Mouse (Mus musculus) heart, embryonic 13.5 days (tissue): ENCODE measurements at regions not wholly inside any gene's neighbourhood (a gene's known extent, or its start where the extent isn't known, plus 50 kb on each side); places are given as distances from the start of the nearest gene placed in this dataset.

ENCODE experiments used
- ATAC-seq: fragments of 200-750 bp; cut with Nextera tagmentation; 2 replicates; pipeline ENCODE4 v1.8.0; 2017; ENCODE audit warnings: moderate TSS enrichment; ENCODE audit not compliant: insufficient number of reproducible peaks, low FRiP score, low TSS enrichment; ENCODE audit errors: extremely low read depth
- H3K27ac ChIP-seq: fragments of 300-500 bp; sonication (generic); replicated peaks from 2 replicates; pipeline ENCODE4 v1.5.1; 2015; ENCODE audit warnings: moderate library complexity, mild to moderate bottlenecking, inconsistent platforms
- H3K27me3 ChIP-seq: fragments of 300-500 bp; sonication (generic); replicated peaks from 2 replicates; pipeline ENCODE4 v1.6.1; 2015; ENCODE audit warnings: mild to moderate bottlenecking, inconsistent platforms
- H3K36me3 ChIP-seq: fragments of 300-500 bp; sonication (generic); 2 replicates; pipeline ENCODE4 v1.6.1; 2015; ENCODE audit warnings: mild to moderate bottlenecking, inconsistent platforms
- H3K4me1 ChIP-seq: fragments of 300-500 bp; sonication (generic); 2 replicates; pipeline ENCODE4 v1.6.1; 2015; ENCODE audit warnings: inconsistent platforms
- H3K4me2 ChIP-seq: fragments of 300-500 bp; sonication (generic); 2 replicates; pipeline ENCODE4 v1.6.1; 2015; ENCODE audit warnings: inconsistent platforms, mild to moderate bottlenecking, moderate library complexity
- H3K4me3 ChIP-seq: fragments of 300-500 bp; sonication (generic); 2 replicates; pipeline ENCODE4 v1.5.1; 2015; ENCODE audit warnings: moderate library complexity, mild to moderate bottlenecking, inconsistent platforms
- H3K9ac ChIP-seq: fragments of 300-500 bp; sonication (generic); 2 replicates; pipeline ENCODE4 v1.6.1; 2015; ENCODE audit warnings: inconsistent platforms, mild to moderate bottlenecking, moderate library complexity
- H3K9me3 ChIP-seq: fragments of 300-500 bp; sonication (generic); 2 replicates; pipeline ENCODE4 v1.6.1; 2016; ENCODE audit warnings: inconsistent platforms
- WGBS: fragments of 180-500 bp; shearing (Covaris S2); methylation state at CpG from one replicate; pipeline ENCODE4 v1.1.7; 2015; ENCODE audit warnings: mixed read lengths; 5-methylcytosine and 5-hydroxymethylcytosine counted together

- no peaks in the 10 kb centered on the region for H3K27me3 ChIP-seq
- H3K4me1 ChIP-seq = peaks cover 12% of the 10 kb centered on the region; the same call in 1 of the 2 replicates
- H3K27ac ChIP-seq = no peak overlapping the region
- no peaks in the 10 kb centered on the region for H3K9me3 ChIP-seq
- H3K9ac ChIP-seq = no peak overlapping the region
- 65% methylated on average over 7 of the region's 7 CpGs for WGBS
- no peak overlapping the region for H3K4me3 ChIP-seq
- no peak for ATAC-seq
- no peaks in the 10 kb centered on the region for H3K36me3 ChIP-seq
- H3K4me2 ChIP-seq = no peak overlapping the region
These were observed 339.4 kb downstream of the Lmo4 start for GRCm38 (mm10) chr3:143865626-143866025.

DNA sequence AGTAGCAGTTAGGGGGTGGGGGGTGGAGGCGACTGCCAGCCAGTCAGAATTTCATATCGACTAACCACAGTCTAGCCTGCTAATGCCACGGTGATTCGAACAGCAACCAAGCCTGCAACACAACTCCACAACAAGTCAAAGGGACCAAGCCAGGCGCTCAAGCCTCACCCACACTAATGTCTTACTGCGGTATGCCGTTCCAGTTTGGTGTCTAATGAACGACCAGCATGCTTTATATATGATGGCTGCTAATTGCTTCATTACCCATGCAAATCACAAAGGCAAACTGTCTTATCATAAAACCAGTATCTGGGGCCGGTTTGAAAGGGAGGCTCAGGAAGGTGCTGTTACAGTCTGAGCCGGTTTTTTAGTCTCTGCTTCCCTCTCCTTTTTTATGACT is 340.5 kb downstream of the Lmo4 start:
- Histone ChIP-seq H3K27me3 (no peaks in the 10 kb centered on the region), H3K4me3 (no peak overlapping the region), H3K4me1 (peaks cover 14% of the 10 kb centered on the region; the same call in 1 of the 2 replicates), H3K9ac (no peak overlapping the region), H3K4me2 (0 out of 2 replicates have a peak overlapping the region, but pooled peaks have one; percentile 3), H3K9me3 (no peaks in the 10 kb centered on the region), H3K36me3 (no peaks in the 10 kb centered on the region), H3K27ac (no peak overlapping the region)
- WGBS = 65% methylated on average over 10 of the region's 10 CpGs
- ATAC-seq = no peak

GRCm38 (mm10) chr3:143862531-143862930 is 342.5 kb downstream of the Lmo4 start:
- ATAC-seq = no peak
- H3K27ac ChIP-seq = no peak overlapping the region
- 73% methylated on average over 11 of the region's 11 CpGs for WGBS
- H3K9me3 ChIP-seq = no peaks in the 10 kb centered on the region
- H3K36me3 ChIP-seq = no peaks in the 10 kb centered on the region
- no peak overlapping the region for H3K9ac ChIP-seq
- H3K4me2 ChIP-seq = no peak overlapping the region
- H3K4me3 ChIP-seq = no peak overlapping the region
- H3K4me1 ChIP-seq = peaks cover 14% of the 10 kb centered on the region; the same call in 1 of the 2 replicates
- H3K27me3 ChIP-seq = no peaks in the 10 kb centered on the region

- H3K27ac ChIP-seq = no peak overlapping the region
- H3K9ac ChIP-seq = no peak overlapping the region
- H3K9me3 ChIP-seq = no peaks in the 10 kb centered on the region
- no peak overlapping the region for H3K4me3 ChIP-seq
- 87% methylated on average over 4 of the region's 4 CpGs for WGBS
- no peak for ATAC-seq
- H3K4me2 ChIP-seq = no peak overlapping the region
- peaks cover 14% of the 10 kb centered on the region; the same call in 1 of the 2 replicates for H3K4me1 ChIP-seq
- H3K27me3 ChIP-seq = no peaks in the 10 kb centered on the region
- no peaks in the 10 kb centered on the region for H3K36me3 ChIP-seq
These were observed 343.2 kb downstream of the Lmo4 start for GRCm38 (mm10) chr3:143861866-143862265.

DNA sequence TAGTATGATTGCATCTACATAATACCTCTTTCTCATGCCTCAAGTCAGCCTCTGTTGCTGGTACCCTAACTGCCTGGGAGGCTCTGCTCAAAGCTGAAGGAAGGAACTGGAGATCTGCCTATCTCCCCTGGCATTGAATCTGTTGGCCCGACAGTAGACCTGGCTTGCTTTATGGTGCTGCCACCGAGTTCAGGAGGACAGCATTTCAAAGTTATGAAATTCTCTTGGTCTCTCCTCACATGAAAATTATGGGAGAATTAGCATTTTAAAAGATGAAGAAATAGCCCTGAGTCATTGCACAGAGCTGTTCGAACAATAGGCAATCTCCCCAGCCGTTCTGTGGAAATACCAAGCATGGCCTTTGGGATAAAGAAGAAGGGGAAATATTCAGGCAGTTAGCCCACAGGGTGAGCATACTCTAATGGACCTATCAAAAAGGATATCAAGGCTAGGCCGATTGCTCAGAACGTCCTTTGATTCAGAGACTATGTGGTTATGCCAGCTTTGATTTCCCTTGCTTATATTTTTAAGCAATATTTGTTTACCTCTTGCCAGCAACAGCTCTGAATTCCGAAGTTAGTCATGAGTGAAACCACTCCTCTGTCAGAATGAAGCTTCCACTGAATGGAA is 369.3 kb downstream of the Lmo4 start:
- no peaks in the 10 kb centered on the region for H3K4me1 ChIP-seq
- WGBS = 70% methylated on average over 7 of the region's 7 CpGs

DNA sequence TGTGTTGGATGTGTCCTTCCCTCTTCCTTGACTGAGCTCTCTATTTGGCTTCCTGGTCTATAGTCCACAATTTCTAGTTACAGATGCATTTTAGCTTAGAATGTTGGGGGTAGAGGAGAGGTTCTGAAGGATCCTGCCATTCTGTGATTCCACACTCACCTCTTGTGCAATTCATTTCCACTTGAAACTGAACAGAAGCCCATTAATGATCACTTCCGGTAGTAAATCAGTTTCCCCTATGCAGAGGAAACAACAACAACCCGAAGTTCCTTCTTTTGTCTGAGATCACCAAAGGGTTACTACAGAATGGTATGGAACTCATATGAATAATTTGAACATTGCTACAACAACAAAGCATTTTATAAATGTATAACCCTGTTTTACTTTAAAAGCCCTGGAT is 370.3 kb downstream of the Lmo4 start:
- H3K27me3 ChIP-seq = no peaks in the 10 kb centered on the region
- no peak for ATAC-seq
- H3K9me3 ChIP-seq = no peaks in the 10 kb centered on the region
- H3K4me2 ChIP-seq = no peak overlapping the region
- H3K4me3 ChIP-seq = no peak overlapping the region
- H3K36me3 ChIP-seq = no peaks in the 10 kb centered on the region
- WGBS = 60% methylated on average over 2 of the region's 2 CpGs
- no peak overlapping the region for H3K27ac ChIP-seq
- no peak overlapping the region for H3K9ac ChIP-seq
- no peaks in the 10 kb centered on the region for H3K4me1 ChIP-seq

More for the DNA sequence above, 369.3 kb downstream of the Lmo4 start:
- ATAC-seq = no peak
- Histone ChIP-seq H3K36me3 (no peaks in the 10 kb centered on the region), H3K9me3 (no peaks in the 10 kb centered on the region), H3K4me2 (no peak overlapping the region), H3K27ac (no peak overlapping the region), H3K27me3 (no peaks in the 10 kb centered on the region), H3K4me3 (no peak overlapping the region), H3K9ac (no peak overlapping the region)

- WGBS = 15% methylated on average over 1 of the region's 1 CpGs
- no peak overlapping the region for H3K27ac ChIP-seq
- H3K36me3 ChIP-seq = no peaks in the 10 kb centered on the region
- no peak for ATAC-seq
- H3K4me1 ChIP-seq = no peaks in the 10 kb centered on the region
- H3K4me2 ChIP-seq = no peak overlapping the region
- H3K9ac ChIP-seq = no peak overlapping the region
- no peaks in the 10 kb centered on the region for H3K9me3 ChIP-seq
- no peaks in the 10 kb centered on the region for H3K27me3 ChIP-seq
- no peak overlapping the region for H3K4me3 ChIP-seq
These were observed 381.6 kb downstream of the Lmo4 start for GRCm38 (mm10) chr3:143823395-143823777.

DNA sequence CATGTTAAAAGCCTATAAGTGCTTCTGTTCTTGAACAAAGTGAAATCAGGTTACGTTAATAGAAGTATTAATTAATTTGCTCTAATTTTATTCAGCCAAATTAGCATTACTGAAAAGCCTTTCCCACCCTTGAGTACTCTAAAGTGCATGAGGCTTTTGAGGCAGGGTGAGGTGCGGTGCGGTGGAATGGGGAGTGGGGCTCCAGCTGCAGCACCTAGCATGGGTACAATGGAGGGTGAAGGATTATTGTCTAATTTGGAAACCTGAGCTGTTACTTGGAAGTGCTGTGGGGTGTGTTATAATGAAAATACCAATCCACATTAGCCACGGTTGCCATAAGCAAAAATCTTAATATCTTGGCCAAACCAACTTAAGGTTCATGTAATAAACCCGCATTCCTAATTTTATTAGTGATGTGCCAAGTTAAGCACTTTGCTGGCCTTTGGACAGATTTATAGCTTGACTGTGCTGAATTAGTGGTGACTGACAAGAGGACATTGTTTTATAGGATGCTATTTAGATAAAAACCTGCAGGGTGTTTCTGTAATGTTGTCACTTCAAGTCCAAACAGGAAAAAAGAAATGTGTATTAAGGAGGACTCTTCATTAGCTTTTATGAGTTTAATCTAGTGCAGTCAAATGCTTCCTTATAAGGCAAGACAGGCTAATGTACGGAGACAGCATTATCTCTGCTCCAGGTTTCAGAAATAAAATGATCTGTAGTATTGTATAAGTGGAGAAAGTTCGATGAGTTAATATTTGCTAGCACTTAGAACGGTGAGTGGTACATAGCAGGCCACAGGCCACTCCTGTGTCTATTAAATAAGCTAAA is 382.2 kb downstream of the Lmo4 start:
- H3K4me1 ChIP-seq = no peaks in the 10 kb centered on the region
- ATAC-seq = no peak
- no peak overlapping the region for H3K27ac ChIP-seq
- H3K9me3 ChIP-seq = no peaks in the 10 kb centered on the region
- no peaks in the 10 kb centered on the region for H3K27me3 ChIP-seq
- no peak overlapping the region for H3K9ac ChIP-seq
- WGBS = 83% methylated on average over 8 of the region's 8 CpGs
- no peaks in the 10 kb centered on the region for H3K36me3 ChIP-seq
- H3K4me2 ChIP-seq = no peak overlapping the region
- H3K4me3 ChIP-seq = no peak overlapping the region

- Histone ChIP-seq H3K4me3 (no peak overlapping the region), H3K27ac (no peak overlapping the region), H3K27me3 (no peaks in the 10 kb centered on the region), H3K4me2 (no peak overlapping the region), H3K4me1 (no peaks in the 10 kb centered on the region), H3K9ac (no peak overlapping the region), H3K9me3 (no peaks in the 10 kb centered on the region), H3K36me3 (no peaks in the 10 kb centered on the region)
- WGBS = 90% methylated on average over 8 of the region's 8 CpGs
- ATAC-seq = no peak
These were observed 397.5 kb downstream of the Lmo4 start for GRCm38 (mm10) chr3:143807544-143807943.

- H3K9me3 ChIP-seq = no peaks in the 10 kb centered on the region
- 69% methylated on average over 3 of the region's 3 CpGs for WGBS
- no peak for ATAC-seq
- H3K27me3 ChIP-seq = no peaks in the 10 kb centered on the region
- no peak overlapping the region for H3K27ac ChIP-seq
- no peak overlapping the region for H3K9ac ChIP-seq
- H3K4me2 ChIP-seq = no peak overlapping the region
- no peaks in the 10 kb centered on the region for H3K36me3 ChIP-seq
- no peak overlapping the region for H3K4me3 ChIP-seq
- H3K4me1 ChIP-seq = no peaks in the 10 kb centered on the region
These were observed 398.1 kb downstream of the Lmo4 start for GRCm38 (mm10) chr3:143806940-143807339.

- Histone ChIP-seq H3K4me2 (no peak overlapping the region), H3K36me3 (no peaks in the 10 kb centered on the region), H3K27ac (no peak overlapping the region), H3K27me3 (no peaks in the 10 kb centered on the region), H3K4me1 (no peaks in the 10 kb centered on the region), H3K9me3 (no peaks in the 10 kb centered on the region), H3K9ac (no peak overlapping the region), H3K4me3 (no peak overlapping the region)
- no peak for ATAC-seq
- WGBS = 64% methylated on average over 5 of the region's 5 CpGs
These were observed 407.2 kb downstream of the Lmo4 start for GRCm38 (mm10) chr3:143797850-143798249.

DNA sequence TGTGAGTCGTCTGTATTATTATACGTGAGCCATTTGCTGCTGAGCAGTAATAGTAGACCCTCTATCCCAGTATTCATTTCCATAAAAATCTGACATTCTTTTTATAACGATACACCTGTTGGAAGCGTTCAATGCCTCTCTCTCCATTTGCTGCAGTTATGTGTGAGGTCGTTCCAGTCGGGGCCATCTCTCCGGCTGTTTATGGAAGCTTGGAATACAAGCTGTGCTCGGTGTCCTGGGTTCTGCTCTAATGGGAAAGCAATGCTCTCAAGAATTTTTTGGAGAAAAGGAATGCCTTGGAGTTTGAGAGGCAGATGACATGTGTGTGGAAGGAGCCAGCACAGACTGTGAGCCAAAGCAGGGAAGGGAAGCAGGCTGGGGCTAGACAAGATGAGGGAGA is 414.1 kb downstream of the Lmo4 start:
- WGBS = 76% methylated on average over 8 of the region's 8 CpGs
- no peaks in the 10 kb centered on the region for H3K4me1 ChIP-seq
- no peak for ATAC-seq

More for the DNA sequence above, 414.1 kb downstream of the Lmo4 start:
- no peaks in the 10 kb centered on the region for H3K9me3 ChIP-seq
- H3K4me3 ChIP-seq = no peak overlapping the region
- no peaks in the 10 kb centered on the region for H3K36me3 ChIP-seq
- H3K9ac ChIP-seq = no peak overlapping the region
- no peaks in the 10 kb centered on the region for H3K27me3 ChIP-seq
- H3K4me2 ChIP-seq = no peak overlapping the region
- H3K27ac ChIP-seq = no peak overlapping the region
